Mouse (Mus musculus): ENCODE measurements around the gene Pex7. TPM values are rescaled to one million over a fixed set of nuclear protein-coding genes. Genes with fewer than 3 reads are reported as not detected.

The Pex7 gene
- polyA plus RNA-seq, 1 experiment from 2014 or later = 41.3 TPM

DNA sequence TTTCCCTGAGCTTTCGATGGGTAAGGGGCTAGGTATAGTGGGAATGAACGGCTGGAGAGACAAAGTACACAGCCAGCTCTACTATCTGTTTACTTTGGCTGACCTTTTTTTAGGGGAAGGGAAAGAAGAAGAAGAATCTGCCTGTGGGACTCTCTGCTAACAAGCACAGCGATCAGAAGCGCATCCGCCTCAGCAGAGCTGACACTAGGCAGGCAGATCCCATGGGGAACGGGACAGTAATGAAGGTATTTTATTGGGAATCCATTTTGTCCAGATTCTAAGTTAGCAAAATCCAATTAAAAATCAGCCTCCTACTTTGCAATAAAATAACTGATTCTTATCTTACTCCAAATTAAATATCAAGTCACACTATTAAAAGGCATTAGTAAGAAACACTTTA lies 28.3 kb downstream of the Pex7 start:
- no peak overlapping the region for H3K4me3 ChIP-seq (ENCODE audit: low read depth, low read length)
- ATAC-seq (replicated peaks; ENCODE audit: low FRiP score, low TSS enrichment, low read depth) (no peak), DNase-seq (ENCODE audit: low spot score) (no peak)
- no peak overlapping the region for H3K27ac ChIP-seq (ENCODE audit: low read depth)
- H3K4me1 ChIP-seq (replicated peaks; ENCODE audit: control insufficient read depth, insufficient read depth, low read length) = no peaks in the 10 kb centered on the region
- WGBS = 31% methylated on average over 6 of the region's 6 CpGs
- no peak overlapping the region for H3K4me2 ChIP-seq (ENCODE audit: low read length)
- H3K9me3 ChIP-seq (ENCODE audit: control insufficient read depth, low read length) = no peaks in the 10 kb centered on the region
- H3K36me3 ChIP-seq (ENCODE audit: control insufficient read depth, insufficient read depth, low read length) = no peaks in the 10 kb centered on the region
- no peak overlapping the region for H3K9ac ChIP-seq (ENCODE audit: low read length)
- H3K27me3 ChIP-seq (replicated peaks; ENCODE audit: control insufficient read depth, insufficient read depth, low read length) = no peaks in the 10 kb centered on the region

DNA sequence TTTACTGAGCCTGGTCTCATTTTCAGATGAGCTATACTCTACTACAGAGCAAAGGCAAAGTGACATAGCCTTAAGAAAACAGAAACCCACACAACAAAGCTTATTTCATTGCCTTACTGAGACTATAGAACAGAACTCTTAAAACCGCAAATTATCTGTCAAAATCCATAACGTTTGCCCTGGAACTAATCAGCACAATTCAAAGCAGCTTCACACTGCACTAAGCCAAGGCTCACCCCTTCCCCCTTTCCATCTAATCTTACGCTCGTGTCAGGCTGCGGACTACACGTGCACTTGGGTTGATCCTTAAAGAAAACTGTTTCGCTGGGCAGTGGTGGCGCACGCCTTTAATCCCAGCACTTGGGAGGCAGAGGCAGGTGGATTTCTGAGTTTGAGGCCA lies 29.8 kb downstream of the Pex7 start:
- ATAC-seq (replicated peaks; ENCODE audit: low FRiP score, low TSS enrichment, low read depth) = no peak
- H3K4me2 ChIP-seq (ENCODE audit: low read length) = no peak overlapping the region
- H3K27ac ChIP-seq (ENCODE audit: low read depth) = no peak overlapping the region
- H3K4me1 ChIP-seq (replicated peaks; ENCODE audit: control insufficient read depth, insufficient read depth, low read length) = no peaks in the 10 kb centered on the region
- no peak overlapping the region for H3K4me3 ChIP-seq (ENCODE audit: low read depth, low read length)
- no peaks in the 10 kb centered on the region for H3K27me3 ChIP-seq (replicated peaks; ENCODE audit: control insufficient read depth, insufficient read depth, low read length)
- no peaks in the 10 kb centered on the region for H3K36me3 ChIP-seq (ENCODE audit: control insufficient read depth, insufficient read depth, low read length)
- H3K9me3 ChIP-seq (ENCODE audit: control insufficient read depth, low read length) = no peaks in the 10 kb centered on the region
- no peak overlapping the region for H3K9ac ChIP-seq (ENCODE audit: low read length)
- 77% methylated on average over 9 of the region's 9 CpGs for WGBS
- no peak for DNase-seq (ENCODE audit: low spot score)

DNA sequence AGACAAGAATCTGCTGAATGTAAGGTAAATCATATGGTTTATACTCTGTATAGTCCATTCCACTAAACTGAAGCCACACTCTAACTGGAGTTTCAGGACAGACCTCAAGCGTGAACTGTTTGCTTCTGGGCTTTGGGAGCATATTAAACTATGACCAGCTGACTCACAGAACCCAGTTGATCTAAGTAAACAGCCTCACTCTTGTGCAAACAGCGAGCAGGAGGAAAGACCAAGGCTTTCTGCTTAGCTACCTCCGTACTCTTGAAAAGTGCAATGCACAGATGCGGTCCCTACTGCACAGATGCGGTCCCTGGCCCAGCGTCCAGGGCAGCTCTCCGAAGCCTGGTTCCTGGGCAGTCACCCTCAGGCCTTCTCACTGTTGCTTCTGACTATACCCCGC lies 30.2 kb downstream of the Pex7 start:
- Histone ChIP-seq H3K4me2 (ENCODE audit: low read length) (no peak overlapping the region; the same call in 1 of the 2 replicates), H3K4me3 (ENCODE audit: low read depth, low read length) (no peak overlapping the region), H3K9me3 (ENCODE audit: control insufficient read depth, low read length) (no peaks in the 10 kb centered on the region), H3K27ac (ENCODE audit: low read depth) (no peak overlapping the region), H3K4me1 (replicated peaks; ENCODE audit: control insufficient read depth, insufficient read depth, low read length) (no peaks in the 10 kb centered on the region), H3K9ac (ENCODE audit: low read length) (no peak overlapping the region), H3K27me3 (replicated peaks; ENCODE audit: control insufficient read depth, insufficient read depth, low read length) (no peaks in the 10 kb centered on the region), H3K36me3 (ENCODE audit: control insufficient read depth, insufficient read depth, low read length) (no peaks in the 10 kb centered on the region)
- WGBS = 68% methylated on average over 8 of the region's 8 CpGs
- ATAC-seq (replicated peaks; ENCODE audit: low FRiP score, low TSS enrichment, low read depth) (no peak; the same call in 1 of the 2 replicates), DNase-seq (ENCODE audit: low spot score) (no peak)

DNA sequence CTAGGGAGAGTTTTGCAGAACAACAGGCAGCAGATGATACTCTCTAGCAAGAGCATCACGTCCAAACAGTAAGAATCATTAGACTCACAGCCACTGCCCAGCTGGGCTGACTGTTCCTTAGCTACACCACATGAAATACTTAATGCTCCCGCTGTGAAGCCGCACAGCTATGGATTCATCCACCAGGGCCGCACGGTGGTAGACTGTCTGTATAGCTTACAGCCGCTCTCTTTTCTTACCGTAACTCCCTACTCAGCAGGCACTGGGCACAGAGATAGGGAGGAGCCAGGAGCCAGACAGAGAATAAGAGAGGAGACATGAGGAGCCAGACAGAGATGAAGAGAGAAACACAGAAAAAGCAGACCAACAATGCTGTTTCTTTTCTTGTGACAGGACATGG lies 30.8 kb downstream of the Pex7 start:
- 62% methylated on average over 7 of the region's 7 CpGs for WGBS
- Histone ChIP-seq H3K36me3 (ENCODE audit: control insufficient read depth, insufficient read depth, low read length) (no peaks in the 10 kb centered on the region), H3K9ac (ENCODE audit: low read length) (no peak overlapping the region), H3K9me3 (ENCODE audit: control insufficient read depth, low read length) (no peaks in the 10 kb centered on the region), H3K4me1 (replicated peaks; ENCODE audit: control insufficient read depth, insufficient read depth, low read length) (no peaks in the 10 kb centered on the region), H3K27ac (ENCODE audit: low read depth) (no peak overlapping the region), H3K4me2 (ENCODE audit: low read length) (no peak overlapping the region), H3K4me3 (ENCODE audit: low read depth, low read length) (no peak overlapping the region), H3K27me3 (replicated peaks; ENCODE audit: control insufficient read depth, insufficient read depth, low read length) (no peaks in the 10 kb centered on the region)
- no peak for ATAC-seq (replicated peaks; ENCODE audit: low FRiP score, low TSS enrichment, low read depth)
- DNase-seq (ENCODE audit: low spot score) = no peak

DNA sequence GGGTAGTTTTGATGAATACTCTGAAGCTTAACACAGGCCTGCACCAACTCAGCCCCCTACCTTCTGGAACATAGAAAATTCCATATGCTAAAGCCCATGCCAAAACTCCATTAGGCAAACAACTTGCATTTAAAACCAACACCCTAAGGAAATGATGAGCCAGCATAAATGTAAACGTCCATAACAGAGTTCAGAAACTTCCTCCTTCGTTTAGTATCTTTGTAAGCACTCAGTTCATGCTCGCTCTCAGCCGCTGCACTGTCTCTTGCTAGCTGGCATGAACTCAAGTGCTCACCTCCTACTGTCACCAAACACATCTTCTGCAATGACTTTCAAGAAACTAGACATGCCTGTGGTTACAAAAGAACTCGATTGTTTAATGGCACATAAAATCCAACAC lies 32.1 kb downstream of the Pex7 start:
- Histone ChIP-seq H3K9ac (ENCODE audit: low read length) (no peak overlapping the region), H3K9me3 (ENCODE audit: control insufficient read depth, low read length) (no peaks in the 10 kb centered on the region), H3K4me2 (ENCODE audit: low read length) (no peak overlapping the region), H3K27ac (ENCODE audit: low read depth) (no peak overlapping the region), H3K4me3 (ENCODE audit: low read depth, low read length) (no peak overlapping the region), H3K27me3 (replicated peaks; ENCODE audit: control insufficient read depth, insufficient read depth, low read length) (no peaks in the 10 kb centered on the region), H3K4me1 (replicated peaks; ENCODE audit: control insufficient read depth, insufficient read depth, low read length) (no peaks in the 10 kb centered on the region), H3K36me3 (ENCODE audit: control insufficient read depth, insufficient read depth, low read length) (no peaks in the 10 kb centered on the region)
- no peak for DNase-seq (ENCODE audit: low spot score)
- ATAC-seq (replicated peaks; ENCODE audit: low FRiP score, low TSS enrichment, low read depth) = no peak
- WGBS = 78% methylated on average over 5 of the region's 5 CpGs

DNA sequence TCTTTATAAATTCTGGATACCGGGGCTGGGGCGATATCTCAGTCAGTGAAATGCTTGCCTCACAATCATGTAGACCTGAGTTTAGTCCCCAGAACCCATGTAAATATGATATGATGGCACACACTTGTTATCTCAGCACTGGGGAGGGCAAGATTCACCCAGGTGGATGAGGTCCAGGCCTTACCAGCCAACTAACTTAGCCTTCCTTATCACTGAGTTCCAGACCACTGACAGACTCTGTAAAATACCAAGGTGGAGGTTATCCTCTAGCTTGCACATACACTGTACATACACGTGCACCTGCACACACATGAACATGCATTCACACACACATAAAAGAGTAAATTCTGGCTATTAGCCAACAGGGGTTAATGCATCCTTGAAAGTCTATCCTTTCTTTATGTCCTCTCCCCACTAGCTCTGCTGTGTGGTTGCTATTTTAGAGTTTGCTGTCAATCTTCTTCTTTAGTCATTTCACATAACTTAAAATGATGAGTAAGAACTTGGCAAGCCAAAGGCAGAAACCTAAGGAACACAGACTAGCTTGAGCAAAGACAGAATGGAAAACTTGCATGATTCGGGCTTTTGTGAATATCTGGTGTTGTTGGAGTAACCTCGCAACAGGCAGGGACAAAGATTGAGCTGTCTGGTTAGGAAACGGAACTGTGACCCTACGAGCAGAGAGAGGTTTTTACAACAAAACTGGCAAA lies 51.7 kb downstream of the Pex7 start:
- DNase-seq (ENCODE audit: low spot score) (no peak), ATAC-seq (replicated peaks; ENCODE audit: low FRiP score, low TSS enrichment, low read depth) (no peak)
- Histone ChIP-seq H3K27me3 (replicated peaks; ENCODE audit: control insufficient read depth, insufficient read depth, low read length) (peaks cover 37% of the 10 kb centered on the region), H3K4me2 (ENCODE audit: low read length) (no peak overlapping the region), H3K4me3 (ENCODE audit: low read depth, low read length) (no peak overlapping the region), H3K27ac (ENCODE audit: low read depth) (no peak overlapping the region), H3K9ac (ENCODE audit: low read length) (no peak overlapping the region), H3K9me3 (ENCODE audit: control insufficient read depth, low read length) (no peaks in the 10 kb centered on the region), H3K36me3 (ENCODE audit: control insufficient read depth, insufficient read depth, low read length) (no peaks in the 10 kb centered on the region), H3K4me1 (replicated peaks; ENCODE audit: control insufficient read depth, insufficient read depth, low read length) (peaks cover 8% of the 10 kb centered on the region)
- 90% methylated on average over 7 of the region's 7 CpGs for WGBS

DNA sequence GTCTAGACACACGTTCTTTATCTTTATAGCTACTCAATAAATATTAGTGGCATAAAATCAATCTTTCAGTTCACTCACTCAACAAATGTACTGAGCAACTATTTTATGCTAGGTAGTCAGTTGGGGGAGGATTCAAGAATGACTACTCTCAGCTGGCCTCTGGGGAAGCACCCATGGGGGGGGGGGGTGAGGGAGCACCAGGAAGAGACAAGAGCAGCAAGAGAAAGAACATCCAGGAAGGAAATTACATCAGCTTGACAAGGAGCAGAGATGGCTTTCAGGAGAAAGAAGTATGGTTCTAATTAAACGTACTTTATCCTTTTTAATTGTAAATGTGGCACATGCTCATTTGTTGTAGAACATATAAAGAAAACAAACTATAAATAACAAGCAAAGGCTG lies 53.9 kb downstream of the Pex7 start:
- DNase-seq (ENCODE audit: low spot score) = no peak
- WGBS = 49% methylated on average over 2 of the region's 2 CpGs

DNA sequence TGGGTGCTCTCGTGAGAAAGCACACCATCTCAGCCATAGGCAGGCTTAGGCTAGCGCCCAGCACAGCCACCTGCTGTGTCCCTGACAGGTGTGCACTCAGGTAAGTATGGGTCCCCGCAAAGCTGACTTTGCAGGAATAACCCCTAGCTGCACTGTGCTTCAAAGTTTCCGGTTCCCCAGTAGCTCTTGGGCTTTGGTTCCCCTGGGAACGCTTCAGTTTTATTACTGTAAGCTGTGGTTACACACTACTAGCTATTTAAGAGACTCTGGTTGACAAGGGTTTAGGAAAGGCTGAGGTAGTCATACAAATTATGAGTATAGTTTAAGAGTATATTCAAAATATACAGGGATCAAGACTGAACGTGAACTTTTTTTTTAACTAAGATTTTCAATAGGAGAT lies 54.7 kb downstream of the Pex7 start:
- Histone ChIP-seq H3K36me3 (ENCODE audit: control insufficient read depth, insufficient read depth, low read length) (no peaks in the 10 kb centered on the region), H3K27ac (ENCODE audit: low read depth) (no peak overlapping the region), H3K9me3 (ENCODE audit: control insufficient read depth, low read length) (no peaks in the 10 kb centered on the region), H3K4me2 (ENCODE audit: low read length) (no peak overlapping the region), H3K9ac (ENCODE audit: low read length) (no peak overlapping the region), H3K27me3 (replicated peaks; ENCODE audit: control insufficient read depth, insufficient read depth, low read length) (peaks cover 63% of the 10 kb centered on the region), H3K4me3 (ENCODE audit: low read depth, low read length) (no peak overlapping the region), H3K4me1 (replicated peaks; ENCODE audit: control insufficient read depth, insufficient read depth, low read length) (peaks cover 8% of the 10 kb centered on the region)
- ATAC-seq (replicated peaks; ENCODE audit: low FRiP score, low TSS enrichment, low read depth) = no peak
- DNase-seq (ENCODE audit: low spot score) = no peak
- WGBS = 27% methylated on average over 6 of the region's 6 CpGs

More for the DNA sequence above, 53.9 kb downstream of the Pex7 start:
- Histone ChIP-seq H3K9me3 (ENCODE audit: control insufficient read depth, low read length) (no peaks in the 10 kb centered on the region), H3K4me3 (ENCODE audit: low read depth, low read length) (no peak overlapping the region), H3K4me2 (ENCODE audit: low read length) (no peak overlapping the region), H3K36me3 (ENCODE audit: control insufficient read depth, insufficient read depth, low read length) (no peaks in the 10 kb centered on the region), H3K4me1 (replicated peaks; ENCODE audit: control insufficient read depth, insufficient read depth, low read length) (peaks cover 8% of the 10 kb centered on the region), H3K27ac (ENCODE audit: low read depth) (no peak overlapping the region), H3K9ac (ENCODE audit: low read length) (no peak overlapping the region), H3K27me3 (replicated peaks; ENCODE audit: control insufficient read depth, insufficient read depth, low read length) (peaks cover 58% of the 10 kb centered on the region)
- ATAC-seq (replicated peaks; ENCODE audit: low FRiP score, low TSS enrichment, low read depth) = no peak
